Mouse (Mus musculus): ENCODE results near the gene Bckdk.

DNA sequence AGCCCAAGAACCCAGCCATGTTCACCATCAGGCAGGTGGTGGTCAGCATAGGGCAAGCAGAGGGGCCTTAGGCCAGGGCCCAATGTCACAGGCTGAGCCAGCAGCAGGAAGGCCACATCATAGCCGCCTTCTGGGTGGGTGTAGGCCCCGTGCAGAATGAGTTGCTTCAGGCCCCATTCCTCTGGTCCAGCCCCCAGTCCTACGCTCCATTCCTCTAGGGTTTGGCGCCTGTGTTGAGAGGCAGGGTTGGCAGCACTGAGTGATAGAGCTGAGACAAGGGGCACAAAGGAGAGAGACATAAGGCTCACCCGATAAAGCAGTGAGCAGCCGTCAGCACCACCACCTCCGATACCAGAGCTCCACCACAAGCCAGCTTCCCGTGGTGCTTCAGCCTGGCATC is 16.7 kb upstream of the Bckdk start:
- TF ChIP-seq CTCF (IDR thresholded peaks at IDR 0.05; ENCODE audit: low read depth) (no peak), EP300 (IDR thresholded peaks at IDR 0.05; ENCODE audit: low read depth) (no peak)

Measured in heart, postnatal 0 days (tissue).